Mouse (Mus musculus) liver (tissue): ENCODE measurements around the gene Spats2l.

ENCODE experiments used
- DNase-seq: peaks from one replicate; pipeline ENCODE4 v3.0.0-alpha.2; 2020; ENCODE audit warnings: mixed read lengths

The Spats2l gene

GRCm38 (mm10) chr1:57991277-57991676 is 217.3 kb downstream of the Spats2l start:
- DNase-seq, result no peak

- peak; percentile 97 for DNase-seq
These were observed 221.6 kb downstream of the Spats2l start, which contains the start of gene Sgo2a for GRCm38 (mm10) chr1:57995432-57996132. Gene Sgo2a, plus strand, starts transcription at chr1:57995971.

- DNase-seq, result no peak
These were observed 222.2 kb downstream of the Spats2l start for GRCm38 (mm10) chr1:57996133-57996615.
